Mouse (Mus musculus) kidney, adult 9 months (tissue): ENCODE results near the gene Egfem1.
A peak's percentile ranks its signal among the peaks of the same experiment; 100 is the strongest.

Source experiments
- DNase-seq: peaks from one replicate; pipeline ENCODE4 v3.0.0; 2022

Gene Egfem1

DNA sequence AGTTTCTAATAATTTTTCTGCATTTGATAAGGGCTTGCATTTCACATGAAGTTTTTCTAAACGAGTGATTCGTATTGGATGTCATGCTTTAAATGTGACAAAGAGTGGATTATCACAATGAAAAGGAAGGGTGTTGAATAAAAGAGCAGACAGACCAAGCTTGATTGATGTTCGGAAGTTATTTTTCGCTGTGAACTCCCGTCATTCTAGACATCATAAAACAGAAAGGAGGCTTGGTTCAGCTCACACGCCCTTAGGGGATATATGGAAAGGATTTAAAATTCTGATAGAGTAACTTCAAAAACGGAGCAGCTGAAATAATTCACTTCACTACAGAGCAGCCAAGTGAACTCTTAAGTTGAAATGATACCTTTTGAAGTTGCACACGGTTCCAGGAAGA lies 285.1 kb downstream of the Egfem1 start:
- no peak for DNase-seq

DNA sequence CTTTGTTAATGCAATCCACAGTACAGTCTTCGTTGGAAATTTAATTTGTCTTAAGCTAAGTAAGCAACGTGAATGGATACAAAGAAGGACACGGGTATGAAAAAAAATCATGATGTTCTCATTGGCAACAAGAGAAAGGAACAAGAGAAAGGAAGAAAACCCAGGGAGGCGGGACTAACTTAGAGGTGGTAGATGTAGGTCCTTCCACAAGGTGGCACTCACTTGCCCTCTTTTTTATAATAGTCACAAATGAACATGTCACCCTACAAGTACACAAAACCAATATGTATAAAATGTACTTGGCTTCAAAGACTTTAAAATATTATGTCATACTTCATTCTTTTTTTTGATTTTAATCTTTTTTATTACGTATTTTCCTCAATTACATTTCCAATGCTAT lies 288.7 kb downstream of the Egfem1 start:
- peak; percentile 7 for DNase-seq

DNA sequence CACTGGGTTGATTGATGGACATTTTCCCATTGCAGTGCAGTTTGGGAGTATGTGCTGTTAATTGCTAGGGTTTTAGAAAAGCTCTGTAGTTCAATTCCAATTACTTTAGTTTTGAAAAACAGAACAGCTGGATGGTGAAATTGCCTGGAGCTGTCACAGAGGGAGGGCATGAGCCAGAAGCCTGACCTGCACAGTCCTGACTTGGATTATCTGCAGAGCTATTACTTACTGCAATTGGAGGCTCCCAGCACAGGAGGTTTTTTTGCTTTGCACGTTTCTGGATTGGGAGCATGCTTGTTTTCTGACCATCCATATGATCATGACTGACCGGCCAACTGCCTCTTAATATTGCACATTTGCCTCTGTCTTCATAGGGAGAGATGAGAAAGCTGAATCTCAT lies 299.4 kb downstream of the Egfem1 start:
- DNase-seq = no peak

- no peak for DNase-seq
Measured at GRCm38 (mm10) chr3:29399064-29399463, 317.2 kb downstream of the Egfem1 start.

GRCm38 (mm10) chr3:29421634-29422033 lies 339.8 kb downstream of the Egfem1 start:
- no peak for DNase-seq

DNA sequence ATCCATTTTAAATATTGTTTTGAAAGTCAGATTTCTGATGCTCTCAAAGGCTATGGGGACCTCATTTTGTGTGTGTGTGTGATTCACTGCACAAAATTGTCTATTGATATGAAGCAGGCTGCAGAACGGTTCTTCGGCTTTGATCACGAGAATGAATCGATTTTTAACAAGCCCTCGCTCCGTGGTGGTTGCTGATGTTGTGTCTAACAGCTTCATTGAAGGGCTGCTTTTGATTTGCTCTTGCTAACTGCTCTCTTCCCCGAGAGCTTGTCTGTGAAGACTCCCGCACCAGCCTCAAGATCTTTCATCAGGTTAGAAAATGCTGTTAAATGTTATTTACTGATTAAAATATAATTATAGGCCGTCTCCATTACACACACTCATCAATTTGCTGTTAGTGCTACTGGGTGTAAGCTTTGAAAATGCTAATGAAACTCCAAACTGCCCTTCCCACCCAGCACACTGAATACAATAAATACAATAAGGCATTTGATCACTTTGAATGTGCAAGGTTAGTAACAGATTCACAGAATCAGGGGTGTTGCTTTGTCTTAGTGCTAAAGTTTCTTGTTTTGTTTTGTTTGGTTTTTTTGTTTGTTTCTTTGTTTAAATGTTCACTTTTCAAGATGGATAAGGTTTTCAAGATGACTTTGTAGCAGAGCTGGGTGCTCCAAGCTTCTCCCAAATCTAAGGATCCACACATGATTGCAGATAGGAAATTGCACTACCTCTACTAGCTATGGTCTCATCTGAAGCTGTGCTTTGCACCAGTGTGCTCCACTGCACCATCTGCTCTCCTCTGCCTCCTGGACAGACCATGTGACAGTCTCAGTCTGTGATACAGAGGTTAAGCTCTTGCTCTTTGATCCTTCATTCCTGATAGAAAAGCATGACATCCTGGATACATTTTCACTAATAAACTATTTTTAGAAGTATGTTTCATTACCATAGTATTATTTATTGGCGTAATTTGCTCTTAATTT lies 350.6 kb downstream of the Egfem1 start:
- no peak for DNase-seq

DNA sequence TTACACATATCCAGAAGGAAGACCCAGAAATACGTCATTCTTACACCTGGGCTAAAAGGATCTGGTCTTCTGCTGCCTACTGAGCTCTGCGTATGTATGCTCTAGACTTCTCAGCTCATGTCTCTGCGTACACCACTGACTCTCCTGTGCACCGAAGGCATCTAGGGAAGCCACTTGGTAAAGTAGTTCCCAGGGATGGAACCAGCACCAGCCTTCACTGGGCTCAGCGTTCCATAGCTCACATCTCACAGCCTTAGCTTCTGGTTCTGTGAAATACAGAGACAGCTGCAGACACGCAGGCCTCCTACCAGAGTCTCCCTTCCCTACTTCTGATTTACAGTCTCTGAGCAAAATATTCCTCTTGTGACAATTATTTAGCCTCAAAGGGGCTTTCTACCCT lies 361.2 kb downstream of the Egfem1 start:
- DNase-seq = no peak

DNA sequence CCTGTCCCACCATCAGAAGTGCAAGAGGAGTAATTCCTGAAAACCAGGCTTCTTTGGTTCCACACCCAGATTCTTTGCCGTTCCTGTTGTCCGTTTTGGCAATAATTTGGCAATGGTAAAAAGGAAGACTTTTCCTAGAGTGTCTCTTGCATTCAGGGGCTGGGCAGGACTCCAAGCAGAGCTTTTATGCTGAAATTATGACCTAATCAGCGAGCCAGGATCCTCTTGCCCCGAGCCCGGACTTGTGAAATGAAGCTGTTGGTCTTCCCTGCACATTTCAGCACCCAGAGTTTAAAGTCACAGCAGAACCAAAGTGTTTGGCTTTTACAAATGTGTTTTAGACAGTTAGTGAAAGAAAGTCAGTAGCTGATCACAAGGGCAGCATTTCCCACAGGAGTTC lies 362.8 kb downstream of the Egfem1 start:
- peak; percentile 18 for DNase-seq

- DNase-seq = peak; percentile 3
Measured at GRCm38 (mm10) chr3:29446081-29446480, 364.3 kb downstream of the Egfem1 start.

- DNase-seq = no peak
Measured at GRCm38 (mm10) chr3:29448829-29449406, 367.1 kb downstream of the Egfem1 start.

GRCm38 (mm10) chr3:29498211-29498610 lies 416.4 kb downstream of the Egfem1 start:
- no peak for DNase-seq

DNA sequence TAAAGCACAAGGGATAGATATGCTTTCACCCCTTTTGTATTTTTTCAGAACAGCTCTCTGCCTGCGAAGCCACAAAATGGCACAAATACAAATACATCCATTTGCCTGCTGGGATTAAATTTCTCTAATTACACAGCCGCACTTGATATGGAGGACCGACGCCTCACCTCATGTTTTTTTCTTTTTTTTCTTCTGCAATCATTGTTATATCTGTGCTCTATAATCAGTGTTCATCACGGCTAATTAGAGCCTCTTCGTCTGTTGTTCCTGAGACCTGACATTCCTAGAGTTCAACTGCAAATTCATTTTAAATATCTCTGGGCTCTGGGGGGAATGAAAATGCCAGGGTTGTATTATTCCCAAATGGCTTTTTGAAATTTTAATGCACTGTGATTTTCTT lies 417.4 kb downstream of the Egfem1 start:
- DNase-seq = no peak

DNA sequence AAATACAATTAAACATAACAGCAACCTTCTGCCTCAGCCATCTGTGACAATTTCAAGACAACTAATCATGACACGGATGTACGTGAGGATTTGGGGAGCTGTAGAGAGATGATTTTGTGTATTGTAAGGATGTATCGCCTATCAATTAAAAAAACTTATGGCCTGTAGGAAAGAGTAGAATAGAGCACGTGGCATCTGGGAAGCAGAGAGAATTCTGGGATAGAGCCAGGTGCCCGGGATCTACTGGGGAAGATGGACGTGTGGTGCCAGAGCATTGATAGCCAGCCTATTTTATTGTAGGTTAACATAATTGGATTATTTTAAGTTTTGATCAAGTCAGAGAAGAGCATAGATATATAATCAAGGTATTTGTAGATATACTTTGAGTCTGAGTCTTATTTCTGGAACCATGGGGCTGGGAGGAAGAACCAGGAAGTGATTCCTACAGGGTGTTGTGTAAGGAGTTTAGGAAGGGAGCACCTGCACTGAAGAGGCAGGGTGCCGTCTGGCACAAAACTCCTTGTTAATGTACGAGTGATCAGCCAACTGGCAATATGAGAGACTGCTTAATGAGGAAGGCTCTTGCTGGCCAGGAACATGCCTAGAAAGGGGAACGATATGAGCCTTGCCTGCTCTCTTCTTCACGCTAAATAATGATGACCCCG lies 443.6 kb downstream of the Egfem1 start:
- no peak for DNase-seq

GRCm38 (mm10) chr3:29525963-29526301 lies 444.1 kb downstream of the Egfem1 start:
- no peak for DNase-seq

DNA sequence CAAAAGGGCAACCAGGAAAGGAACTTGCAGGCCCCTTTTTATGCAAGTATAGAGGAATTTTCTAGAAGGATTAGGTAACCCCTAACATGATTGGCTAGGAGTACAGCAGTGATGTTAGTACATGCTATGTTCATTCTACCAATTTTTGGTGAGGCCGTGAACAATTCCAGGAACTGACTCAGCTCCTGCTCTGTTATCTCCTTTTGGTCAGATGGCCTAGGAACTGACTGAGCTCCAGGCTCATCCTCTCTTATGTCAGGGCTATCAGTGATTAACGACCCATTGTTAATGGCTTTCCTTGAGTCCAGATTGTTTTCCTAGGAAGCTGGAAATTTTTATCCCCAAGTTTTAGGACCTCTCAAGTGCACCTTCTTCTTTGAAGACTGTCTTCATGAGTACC lies 457.4 kb downstream of the Egfem1 start:
- DNase-seq = peak; percentile 63

GRCm38 (mm10) chr3:29539902-29540301 lies 458.1 kb downstream of the Egfem1 start:
- no peak for DNase-seq

GRCm38 (mm10) chr3:29541477-29542079 lies 459.8 kb downstream of the Egfem1 start:
- DNase-seq = no peak

DNA sequence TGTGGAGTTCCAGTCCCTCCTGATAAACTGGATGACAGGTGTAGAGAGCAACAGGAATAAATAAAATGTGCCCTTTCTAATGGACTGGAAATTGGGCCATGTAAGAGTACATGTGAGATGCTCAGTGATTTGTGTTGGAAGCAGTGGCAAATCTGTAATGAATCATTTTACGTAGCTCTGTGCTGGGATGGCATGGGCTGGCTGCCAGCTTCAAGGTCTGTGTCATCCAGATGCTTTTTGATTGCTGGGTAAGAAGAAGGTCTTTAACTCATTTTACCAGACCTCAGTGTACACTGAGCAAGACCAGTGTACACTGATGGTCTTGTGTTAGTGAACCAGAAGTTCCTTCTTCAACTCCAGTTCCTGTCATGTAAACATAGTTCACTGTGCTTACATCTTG lies 462.2 kb downstream of the Egfem1 start:
- no peak for DNase-seq

DNA sequence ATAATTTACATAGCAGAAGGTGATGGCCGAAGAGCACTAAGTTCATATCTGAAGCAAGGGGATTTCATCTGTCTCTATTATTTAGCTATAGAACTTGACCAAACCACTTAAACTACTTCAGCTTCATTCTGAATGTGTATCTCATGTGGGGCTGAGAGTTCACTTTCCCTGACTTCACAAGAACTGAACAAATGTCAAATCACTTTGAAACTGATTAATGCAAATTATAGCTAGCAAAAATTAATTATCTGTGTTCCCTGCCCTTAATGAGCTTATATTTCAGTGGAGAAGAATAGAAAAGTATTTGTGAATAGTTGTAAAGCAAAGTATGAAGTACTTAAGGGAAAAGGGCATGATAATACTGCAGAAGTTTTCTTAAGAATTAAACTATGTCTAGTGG lies 481.3 kb downstream of the Egfem1 start:
- no peak for DNase-seq

DNA sequence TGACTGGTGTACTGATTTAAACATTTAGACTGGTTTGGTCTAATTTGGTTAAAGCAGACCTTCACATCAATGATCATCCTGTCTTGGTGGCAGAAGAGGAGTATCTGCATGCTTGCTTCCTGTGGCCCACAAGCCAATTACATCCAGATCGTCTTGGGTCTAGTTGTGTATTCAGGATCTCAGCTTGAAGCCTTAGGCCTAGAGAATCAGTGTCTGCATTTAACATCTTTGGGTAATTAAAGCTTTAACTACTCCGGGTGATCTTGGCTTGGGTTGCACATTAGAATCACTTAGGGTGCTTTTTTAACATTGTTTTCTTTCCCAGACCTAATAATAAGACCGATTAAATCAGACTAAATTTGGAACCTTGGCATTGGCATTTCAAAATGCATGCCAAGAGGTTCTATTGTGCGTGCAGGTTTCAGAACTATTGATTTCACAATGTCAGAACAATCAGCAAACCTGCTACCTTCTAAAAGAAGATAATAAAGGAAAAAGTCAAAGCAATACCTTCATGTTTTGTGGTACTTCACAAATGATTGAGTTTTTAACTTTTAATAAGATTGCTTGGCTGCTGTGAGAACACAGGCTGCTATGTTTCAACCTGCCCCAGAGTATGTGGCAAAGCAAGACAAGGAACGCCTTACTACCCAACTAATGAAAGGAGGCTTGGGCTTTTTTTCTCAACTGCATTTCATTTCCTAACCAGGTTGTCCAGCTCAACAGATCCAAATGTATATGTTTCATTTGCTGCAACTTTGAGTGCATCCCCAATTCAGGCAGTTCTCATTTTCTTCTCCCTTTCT lies 496.4 kb downstream of the Egfem1 start:
- no peak for DNase-seq

- no peak for DNase-seq
Measured at GRCm38 (mm10) chr3:29582749-29583148, 500.9 kb downstream of the Egfem1 start.

GRCm38 (mm10) chr3:29602140-29602539 lies 520.3 kb downstream of the Egfem1 start:
- peak; percentile 30 for DNase-seq

- no peak for DNase-seq
Measured at GRCm38 (mm10) chr3:29608713-29609112, 526.9 kb downstream of the Egfem1 start.
